Mouse (Mus musculus): ENCODE results near the gene 1700001P01Rik. TPM values are rescaled to one million over a fixed set of nuclear protein-coding genes. Genes with fewer than 3 reads are reported as not detected.

The 1700001P01Rik gene
- polyA plus RNA-seq, 1 experiment = 0.38 TPM

DNA sequence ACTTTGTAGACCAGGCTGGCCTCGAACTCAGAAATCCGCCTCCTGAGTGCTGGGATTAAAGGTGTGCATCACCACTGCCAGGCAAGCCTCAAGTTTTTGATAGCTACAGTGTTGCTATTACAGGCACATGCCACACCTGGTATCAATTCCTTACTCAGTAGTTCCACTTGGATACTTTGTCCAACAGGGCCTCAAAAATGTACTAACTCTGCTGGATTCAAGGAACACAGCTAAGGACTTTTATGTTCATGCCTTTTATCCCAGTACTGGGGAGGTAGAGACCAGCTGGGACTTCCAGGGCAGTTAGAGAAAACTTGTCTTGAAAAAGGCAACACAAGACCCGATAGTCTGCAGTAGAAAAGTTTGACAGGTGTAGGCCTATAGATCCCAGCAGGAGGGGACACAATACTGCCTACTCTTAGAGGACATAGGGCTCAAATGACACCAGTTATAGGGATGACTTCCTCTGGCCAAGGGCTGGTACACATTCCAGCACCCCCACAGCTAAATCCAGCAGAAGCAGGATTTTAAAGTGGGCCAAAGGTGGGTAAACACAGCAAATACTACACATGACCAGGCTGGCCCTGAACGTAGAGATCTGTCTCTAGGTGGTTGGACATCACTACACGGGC is 895 bp upstream of the 1700001P01Rik start:
- no peaks in the 10 kb centered on the region for H3K27me3 ChIP-seq (ENCODE audit: control insufficient read depth, insufficient read depth, low read length)
- TF ChIP-seq CTCF (IDR thresholded peaks at IDR 0.05; ENCODE audit: borderline replicate concordance, control insufficient read depth, extremely low read depth, insufficient read depth, low read length, poor library complexity) (no peak), POLR2A (IDR thresholded peaks at IDR 0.05; ENCODE audit: control insufficient read depth, extremely low read depth, insufficient read depth, low read length, poor library complexity) (no peak)
- no peak for DNase-seq
- no peak overlapping the region for H3K4me3 ChIP-seq (ENCODE audit: control insufficient read depth, insufficient read depth, low read length)
- H3K27ac ChIP-seq (ENCODE audit: control insufficient read depth, insufficient read depth, low read length) = no peak overlapping the region
- WGBS = 94% methylated on average over 5 of the region's 5 CpGs
- H3K36me3 ChIP-seq (ENCODE audit: control insufficient read depth, insufficient read depth, low read length) = peaks cover 49% of the 10 kb centered on the region
- H3K4me1 ChIP-seq (replicated peaks; ENCODE audit: control insufficient read depth, insufficient read depth, low read length) = peaks cover 6% of the 10 kb centered on the region

- H3K4me3 ChIP-seq (ENCODE audit: control insufficient read depth, insufficient read depth, low read length) = no peak overlapping the region
- no peaks in the 10 kb centered on the region for H3K27me3 ChIP-seq (ENCODE audit: control insufficient read depth, insufficient read depth, low read length)
- no peak overlapping the region for H3K27ac ChIP-seq (ENCODE audit: control insufficient read depth, insufficient read depth, low read length)
- no peak for DNase-seq
- 94% methylated on average over 13 of the region's 13 CpGs for WGBS
- TF ChIP-seq POLR2A (IDR thresholded peaks at IDR 0.05; ENCODE audit: control insufficient read depth, extremely low read depth, insufficient read depth, low read length, poor library complexity) = no peak
- no peak for TF ChIP-seq CTCF (IDR thresholded peaks at IDR 0.05; ENCODE audit: borderline replicate concordance, control insufficient read depth, extremely low read depth, insufficient read depth, low read length, poor library complexity)
- H3K36me3 ChIP-seq (ENCODE audit: control insufficient read depth, insufficient read depth, low read length) = peaks cover 42% of the 10 kb centered on the region
- H3K4me1 ChIP-seq (replicated peaks; ENCODE audit: control insufficient read depth, insufficient read depth, low read length) = no peaks in the 10 kb centered on the region
These were observed 532 bp downstream of the 1700001P01Rik start for GRCm38 (mm10) chr11:97775186-97775585.

DNA sequence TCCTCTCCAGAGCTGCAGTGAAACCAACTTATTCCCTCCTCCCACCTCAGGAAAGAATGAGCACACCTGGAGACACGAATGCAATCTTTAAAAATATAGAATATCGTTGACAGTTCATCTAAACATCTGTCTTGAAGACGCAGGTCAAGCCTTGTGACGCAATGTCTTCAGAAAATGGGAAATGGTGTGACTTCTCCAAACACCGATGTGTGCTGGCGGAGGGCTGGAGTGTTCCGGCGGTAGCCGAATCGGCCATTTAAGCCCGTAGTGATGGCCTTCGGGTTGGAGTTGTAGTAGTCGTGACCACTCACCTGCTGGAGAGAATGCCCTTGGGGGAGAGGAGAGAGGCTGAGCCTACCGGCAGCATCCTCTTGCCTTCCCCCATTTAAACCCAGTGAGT is 4.3 kb downstream of the 1700001P01Rik start:
- Histone ChIP-seq H3K27ac (ENCODE audit: control insufficient read depth, insufficient read depth, low read length) (no peak overlapping the region), H3K4me1 (replicated peaks; ENCODE audit: control insufficient read depth, insufficient read depth, low read length) (peaks cover 4% of the 10 kb centered on the region; the same call in 1 of the 2 replicates), H3K4me3 (ENCODE audit: control insufficient read depth, insufficient read depth, low read length) (no peak overlapping the region), H3K36me3 (ENCODE audit: control insufficient read depth, insufficient read depth, low read length) (0 out of 2 replicates have a peak, but pooled peaks cover 8% of the 10 kb centered on the region), H3K27me3 (ENCODE audit: control insufficient read depth, insufficient read depth, low read length) (no peaks in the 10 kb centered on the region)
- WGBS = 87% methylated on average over 14 of the region's 14 CpGs
- TF ChIP-seq CTCF (IDR thresholded peaks at IDR 0.05; ENCODE audit: borderline replicate concordance, control insufficient read depth, extremely low read depth, insufficient read depth, low read length, poor library complexity) (no peak), POLR2A (IDR thresholded peaks at IDR 0.05; ENCODE audit: control insufficient read depth, extremely low read depth, insufficient read depth, low read length, poor library complexity) (no peak)
- DNase-seq = no peak

GRCm38 (mm10) chr11:97769704-97770103 is 6.0 kb downstream of the 1700001P01Rik start:
- no peak overlapping the region for H3K27ac ChIP-seq (ENCODE audit: control insufficient read depth, insufficient read depth, low read length)
- H3K36me3 ChIP-seq (ENCODE audit: control insufficient read depth, insufficient read depth, low read length) = no peaks in the 10 kb centered on the region
- H3K4me3 ChIP-seq (ENCODE audit: control insufficient read depth, insufficient read depth, low read length) = no peak overlapping the region
- no peak for TF ChIP-seq CTCF (IDR thresholded peaks at IDR 0.05; ENCODE audit: borderline replicate concordance, control insufficient read depth, extremely low read depth, insufficient read depth, low read length, poor library complexity)
- no peak for TF ChIP-seq POLR2A (IDR thresholded peaks at IDR 0.05; ENCODE audit: control insufficient read depth, extremely low read depth, insufficient read depth, low read length, poor library complexity)
- WGBS = 36% methylated on average over 2 of the region's 2 CpGs
- H3K27me3 ChIP-seq (ENCODE audit: control insufficient read depth, insufficient read depth, low read length) = no peaks in the 10 kb centered on the region
- peaks cover 10% of the 10 kb centered on the region; the same call in 1 of the 2 replicates for H3K4me1 ChIP-seq (replicated peaks; ENCODE audit: control insufficient read depth, insufficient read depth, low read length)
- DNase-seq = no peak

GRCm38 (mm10) chr11:97766154-97766881 is 9.4 kb downstream of the 1700001P01Rik start, which contains the start of gene Cwc25:
TSS of gene Cwc25 (minus strand) at chr11:97766556.
- Histone ChIP-seq H3K27ac (ENCODE audit: control insufficient read depth, insufficient read depth, low read length) (peak within 1 kb of the TSS; percentile 81), H3K4me3 (ENCODE audit: control insufficient read depth, insufficient read depth, low read length) (peak within 1 kb of the TSS; percentile 100), H3K36me3 (ENCODE audit: control insufficient read depth, insufficient read depth, low read length) (peaks cover 14% of the 10 kb centered on the region), H3K4me1 (replicated peaks; ENCODE audit: control insufficient read depth, insufficient read depth, low read length) (peaks cover 10% of the 10 kb centered on the region; the same call in 1 of the 2 replicates), H3K27me3 (ENCODE audit: control insufficient read depth, insufficient read depth, low read length) (no peaks in the 10 kb centered on the region)
- peak; percentile 97 for DNase-seq
- WGBS = under 1% methylated on average over 38 of the region's 38 CpGs
- TF ChIP-seq POLR2A (IDR thresholded peaks at IDR 0.05; ENCODE audit: control insufficient read depth, extremely low read depth, insufficient read depth, low read length, poor library complexity) (no peak; the same call in 1 of the 2 replicates), CTCF (IDR thresholded peaks at IDR 0.05; ENCODE audit: borderline replicate concordance, control insufficient read depth, extremely low read depth, insufficient read depth, low read length, poor library complexity) (no peak)

GRCm38 (mm10) chr11:97761638-97762037 is 14.1 kb downstream of the 1700001P01Rik start:
- TF ChIP-seq POLR2A (IDR thresholded peaks at IDR 0.05; ENCODE audit: control insufficient read depth, extremely low read depth, insufficient read depth, low read length, poor library complexity) = no peak
- TF ChIP-seq CTCF (IDR thresholded peaks at IDR 0.05; ENCODE audit: borderline replicate concordance, control insufficient read depth, extremely low read depth, insufficient read depth, low read length, poor library complexity) = no peak
- DNase-seq = no peak
- no peak overlapping the region for H3K4me3 ChIP-seq (ENCODE audit: control insufficient read depth, insufficient read depth, low read length)
- no peak overlapping the region for H3K27ac ChIP-seq (ENCODE audit: control insufficient read depth, insufficient read depth, low read length)
- H3K4me1 ChIP-seq (replicated peaks; ENCODE audit: control insufficient read depth, insufficient read depth, low read length) = peaks cover 8% of the 10 kb centered on the region; the same call in 1 of the 2 replicates
- H3K36me3 ChIP-seq (ENCODE audit: control insufficient read depth, insufficient read depth, low read length) = peaks cover 26% of the 10 kb centered on the region
- H3K27me3 ChIP-seq (ENCODE audit: control insufficient read depth, insufficient read depth, low read length) = no peaks in the 10 kb centered on the region

Measured in thymus, adult 2 months (tissue).